Mouse (Mus musculus): ENCODE results near the gene Prnp.

Gene Prnp

GRCm38 (mm10) chr2:131909683-131910572 is at the start of gene Prnp, which contains the start of gene Prn:
Gene Prnp (plus strand): TSS chr2:131909928.
Gene Prn (plus strand): TSS chr2:131909957.
- peak; percentile 89 for DNase-seq (ENCODE audit: low read depth)

- DNase-seq (ENCODE audit: low read depth) = no peak
Observed at GRCm38 (mm10) chr2:131862617-131863275, 47.0 kb upstream of the Prnp start.

DNA sequence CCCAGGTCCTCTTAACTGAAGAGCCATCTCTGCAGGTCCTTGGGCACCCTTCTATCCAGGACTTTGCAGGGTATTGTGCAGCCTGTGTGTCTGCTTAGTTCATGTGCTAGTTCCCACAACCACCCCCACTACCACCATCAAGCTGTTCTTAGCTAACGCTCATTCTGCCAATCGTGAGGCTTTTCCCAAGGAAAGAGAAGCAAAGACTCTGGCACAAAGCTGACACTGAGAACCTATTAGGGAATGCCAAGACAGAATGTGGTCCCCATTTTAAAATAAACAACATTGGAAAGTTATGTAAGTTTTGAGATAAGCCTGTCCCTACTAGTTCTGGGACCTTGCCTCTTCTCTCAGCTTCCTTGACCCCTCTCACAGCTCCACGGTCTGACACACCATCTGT is 46.3 kb upstream of the Prnp start:
- DNase-seq (ENCODE audit: low read depth) = no peak

- DNase-seq (ENCODE audit: low read depth) = no peak
Observed at GRCm38 (mm10) chr2:131864262-131864796, 45.4 kb upstream of the Prnp start.

- DNase-seq (ENCODE audit: low read depth) = no peak
Observed at GRCm38 (mm10) chr2:131866676-131867075, 43.1 kb upstream of the Prnp start.

DNA sequence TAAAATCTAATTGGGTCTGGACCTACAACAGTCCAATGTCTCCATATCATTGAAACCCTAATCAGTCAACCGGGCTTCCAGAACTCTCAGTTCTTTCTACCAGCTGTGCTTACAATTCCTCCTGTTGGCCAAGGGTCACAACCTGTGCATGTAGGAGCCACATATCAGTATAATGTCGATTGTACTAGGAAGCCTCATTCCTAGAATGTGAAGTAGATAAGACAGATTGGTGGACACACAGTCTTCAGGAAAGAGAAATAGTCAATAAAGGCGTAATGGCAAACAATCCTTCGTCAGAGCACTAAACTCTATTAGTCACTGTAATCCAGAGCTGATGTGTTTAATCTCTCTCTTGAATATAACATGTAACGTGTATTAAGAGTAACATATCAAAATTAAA is 40.7 kb upstream of the Prnp start:
- no peak for DNase-seq (ENCODE audit: low read depth)

DNA sequence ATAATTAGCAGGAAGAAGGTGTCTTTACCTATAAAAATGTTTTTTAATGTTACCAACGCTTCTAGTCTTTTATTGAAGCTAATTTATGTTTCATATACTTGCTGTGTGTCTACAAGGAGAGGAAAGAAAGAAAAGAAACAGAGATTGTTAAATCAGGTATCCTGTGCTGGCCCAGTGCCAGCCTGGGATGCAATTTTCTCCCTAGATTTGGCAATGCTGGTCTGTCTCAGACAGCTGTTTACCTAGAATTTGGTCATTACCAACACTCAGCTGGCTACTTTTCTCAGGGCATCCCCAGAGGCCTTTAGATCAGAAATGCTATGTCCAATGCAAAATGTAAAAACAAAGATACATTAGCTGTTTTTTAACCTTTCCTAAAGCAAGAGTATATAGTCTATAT is 36.4 kb upstream of the Prnp start:
- no peak for DNase-seq (ENCODE audit: low read depth)

DNA sequence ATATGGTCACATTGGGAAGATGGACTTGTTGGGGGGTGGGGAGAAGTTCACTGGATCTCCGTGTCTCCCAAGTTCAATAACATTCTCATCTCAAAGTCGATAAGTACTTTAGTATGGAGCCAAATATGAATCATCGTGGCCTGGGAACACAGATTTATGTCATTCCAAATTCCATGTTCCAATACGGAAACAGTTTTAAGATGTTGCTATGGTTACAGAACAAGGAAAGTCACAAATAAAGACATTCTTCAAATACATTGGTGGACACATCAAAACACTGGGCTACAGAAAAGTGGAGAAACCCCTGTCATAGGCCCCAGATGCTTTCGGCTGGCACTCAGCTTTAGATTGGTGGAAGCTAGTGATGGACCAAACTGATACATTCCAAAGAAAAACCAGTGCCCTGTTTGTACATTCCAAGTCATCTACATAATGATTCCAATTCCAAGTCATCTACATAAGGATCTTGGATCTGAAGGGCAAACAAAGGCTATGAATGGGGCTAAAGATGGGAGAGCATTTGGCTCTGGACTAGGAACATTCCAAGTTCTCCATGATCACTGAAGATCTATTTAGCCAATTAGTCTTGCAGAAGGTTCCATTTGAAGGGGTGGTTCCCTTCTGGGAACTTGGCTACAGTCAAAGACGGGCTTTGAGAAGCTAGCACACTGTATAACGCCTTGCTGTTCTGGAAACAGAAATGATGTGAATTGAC is 33.0 kb upstream of the Prnp start:
- peak; percentile 69 for DNase-seq (ENCODE audit: low read depth)

DNA sequence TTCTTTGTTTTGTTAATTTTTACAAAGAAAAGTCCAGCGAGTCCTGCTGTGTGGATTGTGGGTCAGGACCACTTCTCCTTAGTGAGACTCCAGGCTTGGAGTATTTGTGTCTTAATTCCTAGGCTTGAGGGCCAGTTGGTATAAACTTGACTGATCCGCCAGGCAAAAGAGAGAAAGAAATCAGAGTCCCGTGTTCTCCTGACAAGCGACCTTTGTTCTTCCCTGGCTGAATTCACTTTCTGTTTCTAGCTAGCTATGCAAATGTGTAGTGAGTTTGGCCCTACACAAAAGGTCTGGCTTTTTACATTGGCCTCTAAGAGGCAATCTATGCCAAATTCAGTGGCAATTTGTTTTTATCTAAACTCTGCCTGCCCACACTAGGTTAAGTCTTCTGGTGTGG is 28.0 kb upstream of the Prnp start:
- DNase-seq (ENCODE audit: low read depth) = no peak

DNA sequence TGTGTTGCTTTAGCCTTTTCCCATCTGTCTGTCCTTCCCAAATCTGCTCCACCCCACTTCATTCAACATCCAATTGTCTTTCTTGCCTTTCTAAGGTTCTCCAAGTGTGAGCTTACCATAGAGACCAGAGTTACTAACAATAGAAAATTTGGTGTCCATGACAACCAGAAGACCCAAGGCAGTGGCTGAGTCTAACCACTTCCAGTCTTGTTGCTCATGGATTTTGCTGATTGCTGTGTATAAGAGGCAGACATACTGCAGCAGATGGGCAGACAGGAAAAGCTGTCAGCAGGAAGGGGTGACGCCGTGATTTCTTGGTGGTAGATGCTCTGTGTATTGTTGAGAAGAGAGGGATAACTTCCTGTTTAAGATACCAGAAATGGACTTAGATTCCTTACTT is 26.6 kb upstream of the Prnp start:
- DNase-seq (ENCODE audit: low read depth) = no peak

GRCm38 (mm10) chr2:131886503-131887160 is 23.1 kb upstream of the Prnp start:
- DNase-seq (ENCODE audit: low read depth) = no peak

GRCm38 (mm10) chr2:131888233-131888632 is 21.5 kb upstream of the Prnp start:
- DNase-seq (ENCODE audit: low read depth) = no peak

- DNase-seq (ENCODE audit: low read depth) = no peak
Observed at GRCm38 (mm10) chr2:131892534-131892933, 17.2 kb upstream of the Prnp start.

GRCm38 (mm10) chr2:131895106-131895505 is 14.6 kb upstream of the Prnp start:
- DNase-seq (ENCODE audit: low read depth) = no peak

- no peak for DNase-seq (ENCODE audit: low read depth)
Observed at GRCm38 (mm10) chr2:131896011-131896410, 13.7 kb upstream of the Prnp start.

DNA sequence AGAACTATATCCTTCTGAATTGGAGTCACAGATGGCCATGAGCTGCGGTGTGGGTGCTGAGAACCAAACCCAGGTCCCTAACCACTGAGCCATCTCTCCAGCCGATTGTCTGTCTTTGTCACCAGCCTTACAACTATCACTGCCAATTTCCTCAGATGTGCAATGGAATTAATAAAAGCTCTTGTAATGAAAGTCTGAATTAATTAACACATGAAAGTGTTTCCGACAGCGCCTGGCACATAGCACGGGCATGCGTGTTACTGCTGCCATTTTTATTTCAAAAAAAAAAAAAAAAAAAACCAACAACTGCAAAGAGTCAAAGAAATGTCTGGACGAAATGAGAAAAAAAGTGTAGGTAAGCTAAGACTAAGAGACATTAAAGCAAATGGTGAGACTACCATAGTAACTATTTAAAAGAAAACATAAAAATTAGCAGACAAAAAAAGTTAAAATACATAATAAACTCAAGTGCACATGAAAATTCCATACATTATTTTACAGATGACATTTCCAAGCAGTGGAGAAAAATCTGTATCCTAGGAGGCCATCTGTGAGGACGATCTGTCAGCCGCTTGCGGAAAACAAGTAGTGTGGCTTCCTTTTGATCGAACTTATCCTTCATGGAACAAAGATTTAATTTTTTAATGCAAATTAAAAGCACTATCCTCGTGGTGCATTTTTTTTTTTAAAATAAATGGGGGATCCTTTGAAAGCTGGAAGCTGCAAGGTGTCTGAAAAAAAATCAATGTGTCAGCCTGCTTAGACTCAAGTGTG is 12.2 kb upstream of the Prnp start:
- DNase-seq (ENCODE audit: low read depth) = no peak

DNA sequence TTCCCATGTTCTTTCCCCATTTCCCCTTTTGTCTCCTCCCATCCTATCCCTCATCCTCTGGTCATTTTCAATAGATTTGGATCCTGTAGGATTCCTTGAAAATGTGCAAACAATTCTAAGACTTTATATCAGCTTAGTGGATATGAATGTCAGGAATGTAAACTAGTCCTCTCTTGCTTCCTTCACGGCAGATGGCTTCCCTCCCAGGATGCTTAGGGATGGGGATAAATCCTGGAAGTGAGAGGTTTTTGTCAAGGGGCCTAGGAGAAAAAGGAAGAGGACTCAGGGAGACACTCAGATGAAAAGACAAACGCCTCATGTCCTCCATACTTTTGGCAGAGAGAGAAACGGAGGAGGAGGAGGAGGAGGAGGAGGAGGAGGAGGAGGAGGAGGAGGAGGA is 7.3 kb upstream of the Prnp start:
- DNase-seq (ENCODE audit: low read depth) = no peak

- DNase-seq (ENCODE audit: low read depth) = peak; percentile 98
Observed at GRCm38 (mm10) chr2:131902867-131903266, 6.9 kb upstream of the Prnp start.

- no peak for DNase-seq (ENCODE audit: low read depth)
Observed at GRCm38 (mm10) chr2:131905025-131905424, 4.7 kb upstream of the Prnp start.

GRCm38 (mm10) chr2:131905776-131906175 is 4.0 kb upstream of the Prnp start:
- DNase-seq (ENCODE audit: low read depth) = no peak

DNA sequence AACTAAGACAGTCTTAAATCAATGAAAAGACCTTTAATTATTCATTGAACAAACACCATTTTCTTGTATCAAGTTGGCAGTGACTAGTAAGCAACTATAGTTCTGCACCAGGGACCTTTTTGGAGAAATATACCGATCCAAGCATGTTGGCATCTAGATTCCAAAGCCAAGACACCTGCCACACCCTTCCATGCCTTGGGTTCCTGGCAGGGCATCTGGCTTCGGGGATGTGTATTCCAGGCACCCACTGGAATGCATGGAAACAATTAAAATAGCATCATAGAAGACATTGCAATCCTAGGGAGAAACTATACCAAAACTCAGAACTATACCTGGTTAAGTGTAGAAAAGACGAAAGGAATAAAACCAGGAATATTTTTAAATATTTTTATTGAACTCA is 3.5 kb upstream of the Prnp start:
- DNase-seq (ENCODE audit: low read depth) = no peak
